12 mouse cellular contexts compared by ENCODE assay signal in the genomic region with DNA sequence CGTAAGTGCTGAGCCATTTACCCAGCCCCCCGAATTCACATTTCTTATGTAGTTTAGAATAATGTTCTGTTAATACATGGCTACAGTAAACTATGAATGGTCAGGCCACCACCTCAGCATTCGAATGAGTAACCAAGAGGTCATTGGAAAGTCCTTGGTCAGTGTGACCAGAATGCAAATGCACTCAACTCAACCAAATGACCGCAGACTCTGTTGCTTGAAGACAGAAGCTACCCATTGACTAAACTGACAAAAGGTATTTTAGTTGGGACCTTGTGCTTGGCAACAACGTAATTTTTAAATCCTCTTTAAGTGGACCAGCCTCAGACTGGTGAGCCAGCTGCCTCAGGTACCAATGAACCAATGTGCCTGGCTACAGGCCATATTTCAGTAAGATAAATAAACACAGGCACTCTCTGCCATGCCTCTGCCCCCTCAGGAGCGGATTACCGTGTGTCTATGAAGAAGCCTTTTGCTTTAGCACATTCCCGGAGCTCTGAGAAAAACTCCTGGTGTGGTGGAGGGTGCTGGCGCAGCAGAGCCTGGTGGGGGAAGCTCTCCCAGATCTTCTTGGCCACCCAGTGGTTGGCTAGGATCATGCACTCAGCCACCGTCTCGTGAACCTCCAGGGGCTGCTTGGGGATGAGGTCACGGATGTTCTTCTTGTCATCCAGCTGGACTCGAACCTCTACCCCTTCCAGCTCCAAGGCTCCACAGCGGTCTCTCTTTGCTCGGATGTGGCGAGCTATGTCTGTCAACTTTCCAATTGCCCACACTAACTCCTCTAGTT. TPM values are rescaled to one million over a fixed set of nuclear protein-coding genes. Genes with fewer than 3 reads are reported as not detected.
A peak's percentile ranks its signal among the peaks of the same experiment; 100 is the strongest.
DNase-seq lines count a peak whose midpoint lies in the region; ATAC-seq and TF ChIP-seq lines count a peak whose summit lies in the region.
"Had no signal": no experiment of that assay in that cellular context is flagged by ENCODE, and none has a peak within 500 bp of the region (broad histone marks: within the 10 kb centered on the region; RNA-seq: fewer than 3 reads in every experiment).

No protein-coding gene starts in this region.

- no peak overlapping the region for H3K27ac ChIP-seq in embryonic facial prominence, embryonic 11.5 days (replicated peaks; ENCODE audit: low read depth, low read length)
- no peak overlapping the region for H3K27ac ChIP-seq in embryonic facial prominence, embryonic 10.5 days (replicated peaks)
- H3K27ac ChIP-seq in liver, postnatal 0 days (ENCODE audit: low read depth): no peak overlapping the region
- H3K27ac ChIP-seq in liver, embryonic 11.5 days (ENCODE audit: low read depth, low read length): no peak overlapping the region
- H3K27ac ChIP-seq: limb, embryonic 12.5 days had no signal

- 77% methylated on average over 16 of the region's 16 CpGs for WGBS in embryonic facial prominence, embryonic 11.5 days
- 80% methylated on average over 16 of the region's 16 CpGs for WGBS in embryonic facial prominence, embryonic 10.5 days
- 78% methylated on average over 16 of the region's 16 CpGs for WGBS in liver, postnatal 0 days (ENCODE audit: insufficient replicate concordance)
- 81% methylated on average over 16 of the region's 16 CpGs for WGBS in liver, embryonic 11.5 days

- peak; percentile 3 for DNase-seq in embryonic facial prominence, embryonic 11.5 days (ENCODE audit: low spot score)
- no peak for DNase-seq in embryonic facial prominence, embryonic 10.5 days (ENCODE audit: low spot score)
- peak; percentile 19 for DNase-seq in liver, postnatal 0 days
- DNase-seq in liver, embryonic 11.5 days (ENCODE audit: low spot score): no peak
- DNase-seq in WW6 (ENCODE audit: low read depth, low spot score): peak; percentile 29
- peak; percentile 44 for DNase-seq in kidney, postnatal 10 days
- no peak for DNase-seq in urinary bladder, adult 18-20 months (ENCODE audit: low spot score in 2 of 2)
- DNase-seq in adrenal gland, adult 18-20 months (ENCODE audit: low spot score in 2 of 2): no peak
- DNase-seq: adrenal gland, postnatal 14 days; gastrocnemius, postnatal 10 days had no signal

- no peaks in the 10 kb centered on the region for H3K27me3 ChIP-seq in embryonic facial prominence, embryonic 11.5 days (ENCODE audit: control insufficient read depth, insufficient read depth, low read length)
- H3K27me3 ChIP-seq in embryonic facial prominence, embryonic 10.5 days (replicated peaks; ENCODE audit: low read depth, poor library complexity, severe bottlenecking): no peaks in the 10 kb centered on the region
- no peaks in the 10 kb centered on the region for H3K27me3 ChIP-seq in liver, postnatal 0 days (ENCODE audit: insufficient read depth, low read length)
- no peaks in the 10 kb centered on the region for H3K27me3 ChIP-seq in liver, embryonic 11.5 days (replicated peaks; ENCODE audit: control insufficient read depth, insufficient read depth, low read length)
- H3K27me3 ChIP-seq: limb, embryonic 12.5 days; megakaryocyte, embryonic 14.5 days had no signal

- no peak for TF ChIP-seq EP300 in liver, postnatal 0 days (IDR thresholded peaks at IDR 0.05; ENCODE audit: low read depth)

- ATAC-seq in embryonic facial prominence, embryonic 11.5 days (replicated peaks; ENCODE audit: insufficient number of reproducible peaks, low FRiP score, low TSS enrichment, low read depth): no peak
- no peak for ATAC-seq in liver, postnatal 0 days
- no peak for ATAC-seq in liver, embryonic 11.5 days (replicated peaks; ENCODE audit: low FRiP score)

- H3K4me1 ChIP-seq in embryonic facial prominence, embryonic 11.5 days (ENCODE audit: control insufficient read depth, insufficient read depth, low read length): no peaks in the 10 kb centered on the region
- H3K4me1 ChIP-seq in embryonic facial prominence, embryonic 10.5 days: no peaks in the 10 kb centered on the region
- no peaks in the 10 kb centered on the region for H3K4me1 ChIP-seq in liver, postnatal 0 days (ENCODE audit: insufficient read depth)
- no peaks in the 10 kb centered on the region for H3K4me1 ChIP-seq in liver, embryonic 11.5 days (replicated peaks; ENCODE audit: control insufficient read depth, insufficient read depth, low read length)
- H3K4me1 ChIP-seq: limb, embryonic 12.5 days had no signal

- no peaks in the 10 kb centered on the region for H3K9me3 ChIP-seq in embryonic facial prominence, embryonic 11.5 days (replicated peaks; ENCODE audit: control insufficient read depth, low read length)
- no peaks in the 10 kb centered on the region for H3K9me3 ChIP-seq in embryonic facial prominence, embryonic 10.5 days
- H3K9me3 ChIP-seq in liver, postnatal 0 days (ENCODE audit: low read length): no peaks in the 10 kb centered on the region
- H3K9me3 ChIP-seq in liver, embryonic 11.5 days (ENCODE audit: control insufficient read depth, low read length): no peaks in the 10 kb centered on the region
- H3K9me3 ChIP-seq: limb, embryonic 12.5 days; megakaryocyte, embryonic 14.5 days had no signal

- no peak overlapping the region for H3K4me2 ChIP-seq in embryonic facial prominence, embryonic 11.5 days (ENCODE audit: low read depth, low read length)
- H3K4me2 ChIP-seq in liver, postnatal 0 days (ENCODE audit: low read depth, low read length): no peak overlapping the region
- H3K4me2 ChIP-seq in liver, embryonic 11.5 days: no peak overlapping the region
- H3K4me2 ChIP-seq: limb, embryonic 12.5 days had no signal

- H3K4me3 ChIP-seq in embryonic facial prominence, embryonic 11.5 days (ENCODE audit: low read depth, low read length): no peak overlapping the region
- no peak overlapping the region for H3K4me3 ChIP-seq in embryonic facial prominence, embryonic 10.5 days
- no peak overlapping the region for H3K4me3 ChIP-seq in liver, postnatal 0 days (ENCODE audit: low read depth, low read length)
- no peak overlapping the region for H3K4me3 ChIP-seq in liver, embryonic 11.5 days (ENCODE audit: low read depth, low read length)
- H3K4me3 ChIP-seq: limb, embryonic 12.5 days; megakaryocyte, embryonic 14.5 days had no signal

- no peak overlapping the region for H3K9ac ChIP-seq in embryonic facial prominence, embryonic 11.5 days (replicated peaks; ENCODE audit: low read length)
- no peak overlapping the region for H3K9ac ChIP-seq in liver, postnatal 0 days (replicated peaks)
- no peak overlapping the region for H3K9ac ChIP-seq in liver, embryonic 11.5 days (ENCODE audit: low read depth, low read length)
- H3K9ac ChIP-seq: limb, embryonic 12.5 days had no signal

- TF ChIP-seq CTCF in liver, postnatal 0 days (IDR thresholded peaks at IDR 0.05; ENCODE audit: low read depth): 0 out of 2 replicates have a peak, but pooled peaks have one; percentile 20

- no peaks in the 10 kb centered on the region for H3K36me3 ChIP-seq in embryonic facial prominence, embryonic 11.5 days (replicated peaks; ENCODE audit: control insufficient read depth, insufficient read depth, low read depth, low read length)
- peaks cover 74% of the 10 kb centered on the region for H3K36me3 ChIP-seq in embryonic facial prominence, embryonic 10.5 days (replicated peaks)
- peaks cover 23% of the 10 kb centered on the region for H3K36me3 ChIP-seq in liver, postnatal 0 days (replicated peaks; ENCODE audit: insufficient read depth, low read length)
- peaks cover 9% of the 10 kb centered on the region; the same call in 1 of the 2 replicates for H3K36me3 ChIP-seq in liver, embryonic 11.5 days (ENCODE audit: control insufficient read depth, insufficient read depth, low read length)

RNA-seq across cellular contexts. Expression of a gene that starts 29.8 kb away (rescaled TPM):
- 278 and 306 TPM in 2 replicates for polyA plus RNA-seq in embryonic facial prominence, embryonic 11.5 days (2014; fragmentation: Nextera tagmentation; extraction: Ambion mirVana)
- polyA plus RNA-seq in embryonic facial prominence, embryonic 10.5 days (2016; fragmentation: Nextera tagmentation; extraction: Ambion mirVana): 269 and 272 TPM in 2 replicates
- polyA plus RNA-seq in liver, postnatal 0 days (2015; fragmentation: Nextera tagmentation; extraction: Ambion mirVana): 104 and 109 TPM in 2 replicates
- polyA plus RNA-seq in liver, embryonic 11.5 days (2014; fragmentation: Nextera tagmentation; extraction: Ambion mirVana): 361 and 387 TPM in 2 replicates
- 10 to 100 TPM in 1 of 2 experiments, 1 to 10 TPM in 1; 7.7 to 11.9 TPM for total RNA-seq in adrenal gland, adult 18-20 months (2021)

RNA-seq across cellular contexts. Expression of a gene that starts 29.9 kb away (rescaled TPM):
- polyA plus RNA-seq in embryonic facial prominence, embryonic 11.5 days (2014; fragmentation: Nextera tagmentation; extraction: Ambion mirVana): 22.8 and 25.5 TPM in 2 replicates
- polyA plus RNA-seq in embryonic facial prominence, embryonic 10.5 days (2016; fragmentation: Nextera tagmentation; extraction: Ambion mirVana): 20.0 and 23.1 TPM in 2 replicates
- 3.7 and 5.1 TPM in 2 replicates for polyA plus RNA-seq in liver, postnatal 0 days (2015; fragmentation: Nextera tagmentation; extraction: Ambion mirVana)
- polyA plus RNA-seq in liver, embryonic 11.5 days (2014; fragmentation: Nextera tagmentation; extraction: Ambion mirVana): 18.2 and 21.3 TPM in 2 replicates
- 10 to 100 TPM; 20.7 to 20.8 TPM for total RNA-seq in adrenal gland, adult 18-20 months (2021)

RNA-seq across cellular contexts. Expression of a gene that starts 57.8 kb away (rescaled TPM):
- polyA plus RNA-seq in embryonic facial prominence, embryonic 11.5 days (2014; fragmentation: Nextera tagmentation; extraction: Ambion mirVana): 74.4 and 79.3 TPM in 2 replicates
- polyA plus RNA-seq in embryonic facial prominence, embryonic 10.5 days (2016; fragmentation: Nextera tagmentation; extraction: Ambion mirVana): 82.6 and 89.3 TPM in 2 replicates
- 27.5 and 28.9 TPM in 2 replicates for polyA plus RNA-seq in liver, postnatal 0 days (2015; fragmentation: Nextera tagmentation; extraction: Ambion mirVana)
- 68.1 and 74.5 TPM in 2 replicates for polyA plus RNA-seq in liver, embryonic 11.5 days (2014; fragmentation: Nextera tagmentation; extraction: Ambion mirVana)
- 10 to 100 TPM; 81.5 to 83.4 TPM for total RNA-seq in adrenal gland, adult 18-20 months (2021)

Comparison
In these comparisons a context has a peak if more than half of its experiments do, and no peak if none do; other contexts are left out.
1. DNase-seq: peak in embryonic facial prominence, embryonic 11.5 days (single experiment), liver, postnatal 0 days (single experiment), WW6 (single experiment) and kidney, postnatal 10 days (single experiment); none in embryonic facial prominence, embryonic 10.5 days (single experiment), liver, embryonic 11.5 days (single experiment), urinary bladder, adult 18-20 months (0 of 2) and adrenal gland, adult 18-20 months (0 of 2).